Mouse (Mus musculus) limb, embryonic 12.5 days (tissue): ENCODE data around the gene Gpr137b. TPM values are rescaled to one million over a fixed set of nuclear protein-coding genes. Genes with fewer than 3 reads are reported as not detected.

Source experiments
- polyA plus RNA-seq: library from polyadenylated mRNA; unstranded; fragments of >200 nt; fragmentation: Nextera tagmentation; extraction: Ambion mirVana; gene quantifications from 2 replicates; pipeline ENCODE4 v1.2.1, GENCODE M21; 2016

Gpr137b gene
- polyA plus RNA-seq, 1 experiment from 2014 or later: 12.8 TPM

Other genes starting within 250 kb of the Gpr137b start
- not detected in 2 replicates for gene Prl2c5, start 211.3 kb downstream of the Gpr137b start, polyA plus RNA-seq
- gene Nid1, start 43.5 kb upstream of the Gpr137b start, polyA plus RNA-seq: 27.0 and 46.0 TPM in 2 replicates
- gene Lyst, start 196.4 kb upstream of the Gpr137b start, polyA plus RNA-seq: 2.4 and 4.0 TPM in 2 replicates